Mouse (Mus musculus) cerebellum, postnatal 4 days (tissue): ENCODE results near the gene Mydgf.

Experiments
- DNase-seq, 2 experiments: peaks; one replicate each; pipeline ENCODE4 v3.0.0; 2022; ENCODE audit warnings: low spot score in 2 of 2, mixed read lengths in 1 of 2

The Mydgf gene

GRCm38 (mm10) chr17:56141702-56142605 is 41.8 kb downstream of the Mydgf start:
- DNase-seq, result peak in 1 of 2 experiments; percentile 55

- DNase-seq, result peak; percentile 65 to 80
Observed at GRCm38 (mm10) chr17:56139858-56140595, 43.7 kb downstream of the Mydgf start, which contains the start of gene Sema6b. Gene Sema6b, minus strand, starts transcription at chr17:56140343.

GRCm38 (mm10) chr17:56139355-56139754 is 44.4 kb downstream of the Mydgf start:
- DNase-seq, result no peak

- no peak for DNase-seq
Observed at GRCm38 (mm10) chr17:56137839-56138613, 45.7 kb downstream of the Mydgf start.

GRCm38 (mm10) chr17:56136558-56136957 is 47.2 kb downstream of the Mydgf start:
- DNase-seq, result no peak

- peak; percentile 44 to 71 for DNase-seq
Observed at GRCm38 (mm10) chr17:56134463-56134971, 49.2 kb downstream of the Mydgf start.

GRCm38 (mm10) chr17:56133457-56134363 is 50.0 kb downstream of the Mydgf start:
- no peak for DNase-seq

- peak; percentile 56 to 77 for DNase-seq
Observed at GRCm38 (mm10) chr17:56132661-56133060, 51.1 kb downstream of the Mydgf start.

GRCm38 (mm10) chr17:56131814-56132213 is 51.9 kb downstream of the Mydgf start:
- DNase-seq, result peak; percentile 53 to 77

GRCm38 (mm10) chr17:56131136-56131535 is 52.6 kb downstream of the Mydgf start:
- no peak for DNase-seq

- DNase-seq, result no peak
Observed at GRCm38 (mm10) chr17:56128246-56128645, 55.5 kb downstream of the Mydgf start.

- DNase-seq, result no peak
Observed at GRCm38 (mm10) chr17:56126175-56126574, 57.5 kb downstream of the Mydgf start.
